Mouse (Mus musculus): ENCODE results near the gene Pcgf5. TPM values are rescaled to one million over a fixed set of nuclear protein-coding genes. Genes with fewer than 3 reads are reported as not detected.
A peak's percentile ranks its signal among the peaks of the same experiment; 100 is the strongest.

Gene Pcgf5
- polyA plus RNA-seq, 1 experiment from 2014 or later = 14.3 TPM

- WGBS = 45% methylated on average over 4 of the region's 4 CpGs
- no peak for TF ChIP-seq CTCF (IDR thresholded peaks at IDR 0.05; ENCODE audit: low read depth)
- TF ChIP-seq EP300 (optimal IDR thresholded peaks at IDR 0.05) = no peak
Observed at GRCm38 (mm10) chr19:36497067-36497466, 149.0 kb downstream of the Pcgf5 start.

GRCm38 (mm10) chr19:36497744-36498143 lies 149.6 kb downstream of the Pcgf5 start:
- no peak for ATAC-seq (ENCODE audit: low FRiP score, low TSS enrichment)
- no peaks in the 10 kb centered on the region for H3K36me3 ChIP-seq (ENCODE audit: control insufficient read depth, insufficient read depth, low read length)
- H3K27me3 ChIP-seq (ENCODE audit: control insufficient read depth, insufficient read depth, low read length) = no peaks in the 10 kb centered on the region
- WGBS = 46% methylated on average over 5 of the region's 5 CpGs
- no peak for TF ChIP-seq CTCF (IDR thresholded peaks at IDR 0.05; ENCODE audit: low read depth)
- TF ChIP-seq EP300 (optimal IDR thresholded peaks at IDR 0.05) = no peak
- no peaks in the 10 kb centered on the region for H3K9me3 ChIP-seq (ENCODE audit: control insufficient read depth, low read length)
- no peak overlapping the region for H3K4me3 ChIP-seq (ENCODE audit: low read depth, low read length)
- peak; percentile 44 for DNase-seq (ENCODE audit: low spot score)
- H3K4me2 ChIP-seq (replicated peaks; ENCODE audit: low read depth) = no peak overlapping the region
- H3K9ac ChIP-seq (ENCODE audit: low read length) = no peak overlapping the region
- no peak overlapping the region for H3K27ac ChIP-seq (replicated peaks)
- H3K4me1 ChIP-seq (replicated peaks; ENCODE audit: control insufficient read depth, insufficient read depth) = no peaks in the 10 kb centered on the region

More at GRCm38 (mm10) chr19:36497067-36497466, 149.0 kb downstream of the Pcgf5 start:
- no peak overlapping the region for H3K4me3 ChIP-seq (ENCODE audit: low read depth, low read length)
- H3K4me2 ChIP-seq (replicated peaks; ENCODE audit: low read depth) = no peak overlapping the region
- H3K36me3 ChIP-seq (ENCODE audit: control insufficient read depth, insufficient read depth, low read length) = no peaks in the 10 kb centered on the region
- H3K4me1 ChIP-seq (replicated peaks; ENCODE audit: control insufficient read depth, insufficient read depth) = no peaks in the 10 kb centered on the region
- H3K9ac ChIP-seq (ENCODE audit: low read length) = no peak overlapping the region
- ATAC-seq (ENCODE audit: low FRiP score, low TSS enrichment) = no peak
- no peaks in the 10 kb centered on the region for H3K9me3 ChIP-seq (ENCODE audit: control insufficient read depth, low read length)
- H3K27ac ChIP-seq (replicated peaks) = no peak overlapping the region
- DNase-seq (ENCODE audit: low spot score) = no peak
- no peaks in the 10 kb centered on the region for H3K27me3 ChIP-seq (ENCODE audit: control insufficient read depth, insufficient read depth, low read length)

GRCm38 (mm10) chr19:36504716-36505115 lies 156.6 kb downstream of the Pcgf5 start:
- TF ChIP-seq CTCF (IDR thresholded peaks at IDR 0.05; ENCODE audit: low read depth) = no peak
- no peak for TF ChIP-seq EP300 (optimal IDR thresholded peaks at IDR 0.05)
- ATAC-seq (ENCODE audit: low FRiP score, low TSS enrichment) = no peak
- no peaks in the 10 kb centered on the region for H3K4me1 ChIP-seq (replicated peaks; ENCODE audit: control insufficient read depth, insufficient read depth)
- no peak overlapping the region for H3K4me2 ChIP-seq (replicated peaks; ENCODE audit: low read depth)
- H3K36me3 ChIP-seq (ENCODE audit: control insufficient read depth, insufficient read depth, low read length) = no peaks in the 10 kb centered on the region
- H3K27me3 ChIP-seq (ENCODE audit: control insufficient read depth, insufficient read depth, low read length) = no peaks in the 10 kb centered on the region
- no peak overlapping the region for H3K27ac ChIP-seq (replicated peaks)
- no peak overlapping the region for H3K9ac ChIP-seq (ENCODE audit: low read length)
- no peaks in the 10 kb centered on the region for H3K9me3 ChIP-seq (ENCODE audit: control insufficient read depth, low read length)
- no peak overlapping the region for H3K4me3 ChIP-seq (ENCODE audit: low read depth, low read length)
- DNase-seq (ENCODE audit: low spot score) = no peak
- 86% methylated on average over 2 of the region's 2 CpGs for WGBS

Other genes with a start within 250 kb of the Pcgf5 start
- 0.21 and 0.22 TPM in 2 replicates for gene Ankrd1, start 228.2 kb upstream of the Pcgf5 start, polyA plus RNA-seq (2015; fragmentation: Nextera tagmentation; extraction: Ambion mirVana)
- gene Hectd2, start 206.3 kb downstream of the Pcgf5 start, polyA plus RNA-seq (2015; fragmentation: Nextera tagmentation; extraction: Ambion mirVana) = 1.4 TPM in 2 replicates

Measured in stomach, postnatal 0 days (tissue).